Mouse (Mus musculus) C2C12 (cell line): ENCODE measurements around the gene Akap13. TPM values are rescaled to one million over a fixed set of nuclear protein-coding genes. Genes with fewer than 3 reads are reported as not detected.

Experiments
- H3K27me3 ChIP-seq: one replicate; pipeline ENCODE4 v1.6.1; 2011; ENCODE audit not compliant: control insufficient read depth, insufficient read depth, insufficient read length
- H3K36me3 ChIP-seq: one replicate; pipeline ENCODE4 v1.6.1; 2011; ENCODE audit not compliant: control insufficient read depth, insufficient read depth
- H3K4me3 ChIP-seq: one replicate; pipeline ENCODE4 v1.5.1; 2011; ENCODE audit warnings: mild to moderate bottlenecking, control low read depth; ENCODE audit not compliant: poor library complexity, insufficient read depth, severe bottlenecking
- H3K79me2 ChIP-seq: one replicate; pipeline ENCODE4 v1.6.1; 2011; ENCODE audit not compliant: control insufficient read depth, insufficient read depth
- H3K79me3 ChIP-seq: one replicate; pipeline ENCODE4 v1.6.1; 2011; ENCODE audit warnings: low read depth, control low read depth
- H3ac ChIP-seq: one replicate; pipeline ENCODE3; 2011; ENCODE audit warnings: low read depth; ENCODE audit not compliant: control insufficient read depth, insufficient read length
- CEBPB ChIP-seq: IDR thresholded peaks from one replicate; pipeline ENCODE4 v1.6.1; 2011; ENCODE audit warnings: low read depth, mild to moderate bottlenecking, control low read depth, moderate library complexity
- CTCF ChIP-seq: IDR thresholded peaks from one replicate; pipeline ENCODE4 v1.5.1; 2011; ENCODE audit not compliant: control insufficient read depth, insufficient read depth, insufficient read length
- FOSL1 ChIP-seq: IDR thresholded peaks from one replicate; pipeline ENCODE4 v1.8.0; 2011; ENCODE audit warnings: mild to moderate bottlenecking, low read length; ENCODE audit not compliant: poor library complexity, insufficient read depth, severe bottlenecking
- MAX ChIP-seq: IDR thresholded peaks from one replicate; pipeline ENCODE4 v1.6.1; 2011; ENCODE audit warnings: mild to moderate bottlenecking, control low read depth
- MYOD1 ChIP-seq: IDR thresholded peaks from one replicate; pipeline ENCODE4 v1.6.1; 2011; ENCODE audit warnings: low read depth; ENCODE audit not compliant: control insufficient read depth, insufficient read length
- MYOG ChIP-seq: IDR thresholded peaks from one replicate; pipeline ENCODE4 v1.6.1; 2011; ENCODE audit not compliant: control insufficient read depth, insufficient read length; ENCODE audit errors: extremely low read depth
- USF1 ChIP-seq: IDR thresholded peaks from one replicate; pipeline ENCODE4 v1.6.1; 2011; ENCODE audit warnings: low read depth, mild to moderate bottlenecking, control low read depth, moderate library complexity
- polyA plus RNA-seq: library from polyadenylated mRNA; unstranded; fragments of >200 nt; fragmentation: generic; extraction: Trizol; gene quantifications from one replicate; pipeline ENCODE4 v1.2.1, GENCODE M21; 2012; ENCODE audit warnings: missing spikeins

Gene Akap13
- polyA plus RNA-seq, 1 experiment: 11.1 TPM

GRCm38 (mm10) chr7:75645156-75645933, 190.0 kb downstream of the Akap13 start:
- H3ac ChIP-seq: no peak overlapping the region
- H3K36me3 ChIP-seq: no peaks in the 10 kb centered on the region
- H3K79me3 ChIP-seq: peaks cover 8% of the 10 kb centered on the region
- peak; percentile 91 for TF ChIP-seq USF1
- TF ChIP-seq CTCF: no peak
- H3K4me3 ChIP-seq: peak overlapping the region; percentile 23
- H3K79me2 ChIP-seq: peaks cover 58% of the 10 kb centered on the region
- no peaks in the 10 kb centered on the region for H3K27me3 ChIP-seq

- no peaks in the 10 kb centered on the region for H3K27me3 ChIP-seq
- no peak overlapping the region for H3ac ChIP-seq
- peaks cover 77% of the 10 kb centered on the region for H3K79me2 ChIP-seq
- peaks cover 8% of the 10 kb centered on the region for H3K79me3 ChIP-seq
- H3K36me3 ChIP-seq: no peaks in the 10 kb centered on the region
- no peak overlapping the region for H3K4me3 ChIP-seq
- no peak for TF ChIP-seq MAX
- no peak for TF ChIP-seq MYOG
- no peak for TF ChIP-seq CTCF
- TF ChIP-seq USF1: no peak
- TF ChIP-seq FOSL1: no peak
- no peak for TF ChIP-seq CEBPB
- no peak for TF ChIP-seq MYOD1
Observed at GRCm38 (mm10) chr7:75648051-75648450, 192.7 kb downstream of the Akap13 start.

- no peaks in the 10 kb centered on the region for H3K27me3 ChIP-seq
- no peak for TF ChIP-seq MAX
- no peak overlapping the region for H3ac ChIP-seq
- no peaks in the 10 kb centered on the region for H3K36me3 ChIP-seq
- no peak overlapping the region for H3K4me3 ChIP-seq
- H3K79me2 ChIP-seq: peaks cover 77% of the 10 kb centered on the region
- H3K79me3 ChIP-seq: peaks cover 7% of the 10 kb centered on the region
Observed at GRCm38 (mm10) chr7:75648961-75649360, 193.6 kb downstream of the Akap13 start.

- TF ChIP-seq CEBPB: peak; percentile 31
- no peak for TF ChIP-seq FOSL1
- TF ChIP-seq CTCF: no peak
- H3K4me3 ChIP-seq: no peak overlapping the region
- H3K79me3 ChIP-seq: peaks cover 2% of the 10 kb centered on the region
- no peaks in the 10 kb centered on the region for H3K36me3 ChIP-seq
- H3ac ChIP-seq: no peak overlapping the region
- H3K79me2 ChIP-seq: peaks cover 73% of the 10 kb centered on the region
- H3K27me3 ChIP-seq: no peaks in the 10 kb centered on the region
Observed at GRCm38 (mm10) chr7:75649966-75650365, 194.6 kb downstream of the Akap13 start.

- Histone ChIP-seq H3ac (no peak overlapping the region), H3K36me3 (no peaks in the 10 kb centered on the region), H3K79me2 (peaks cover 66% of the 10 kb centered on the region), H3K27me3 (no peaks in the 10 kb centered on the region), H3K4me3 (no peak overlapping the region), H3K79me3 (peaks cover 5% of the 10 kb centered on the region)
- no peak for TF ChIP-seq MYOD1
- TF ChIP-seq CTCF: no peak
- no peak for TF ChIP-seq MAX
- no peak for TF ChIP-seq MYOG
- no peak for TF ChIP-seq USF1
- TF ChIP-seq FOSL1: no peak
- TF ChIP-seq CEBPB: no peak
Observed at GRCm38 (mm10) chr7:75653684-75654317, 198.5 kb downstream of the Akap13 start.
